Mouse (Mus musculus): Measurements from ENCODE around the gene Trappc2l.

- TF ChIP-seq POLR2A (IDR thresholded peaks at IDR 0.05; ENCODE audit: insufficient read length, low read depth) (no peak), MAX (IDR thresholded peaks at IDR 0.05; ENCODE audit: low read depth) (no peak)
Observed at GRCm38 (mm10) chr8:122617947-122618546, 6.6 kb downstream of the Trappc2l start.

All from myocyte (in vitro differentiated cells).